Mouse (Mus musculus) fibroblast of lung, adult 2 months (primary cell): Measurements from ENCODE around the gene Mfap4.

Experiments used
- DNase-seq: peaks from one replicate; pipeline ENCODE4 v3.0.0-alpha.2; 2011; ENCODE audit warnings: low read depth

Gene Mfap4

DNA sequence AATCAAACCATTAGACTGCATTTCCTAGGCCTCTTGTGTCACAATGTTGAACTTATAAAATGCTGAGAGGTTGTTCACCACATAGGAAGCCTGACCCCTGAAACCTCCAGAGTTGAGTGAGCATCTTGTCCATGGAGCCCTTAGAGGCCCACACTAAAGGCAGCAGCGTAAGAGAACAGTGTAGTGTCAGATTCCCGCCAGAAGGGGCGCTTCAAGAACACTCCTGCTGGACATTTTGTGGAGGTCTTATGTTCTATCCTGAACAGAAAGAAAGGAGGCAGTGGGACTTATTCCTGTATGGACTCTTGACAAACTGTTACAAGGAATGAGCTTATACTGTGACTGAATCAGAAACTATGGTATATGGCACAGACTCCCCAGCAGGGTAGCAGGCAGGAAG, 29.7 kb downstream of the Mfap4 start:
- no peak for DNase-seq

- DNase-seq, result no peak
These were observed 32.7 kb downstream of the Mfap4 start for GRCm38 (mm10) chr11:61517971-61518370.

DNA sequence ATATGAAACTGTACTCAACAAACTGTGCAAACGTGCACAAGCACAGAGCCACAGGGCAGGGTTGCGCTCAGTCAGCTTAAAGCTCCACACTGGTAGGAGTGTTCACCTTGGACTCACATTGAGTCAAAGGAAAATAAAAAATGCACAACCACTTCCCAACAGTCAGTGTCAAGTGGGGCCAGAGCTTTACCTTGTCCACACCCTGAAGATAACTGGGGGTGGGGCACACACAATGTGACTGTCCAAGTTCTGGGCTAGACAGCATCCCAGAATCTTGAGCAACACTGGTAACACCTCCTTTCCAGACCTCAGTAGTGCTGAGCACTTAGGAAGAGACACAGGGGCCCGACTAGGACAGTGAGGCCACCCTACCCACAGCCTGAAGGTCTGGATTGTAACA, 33.6 kb downstream of the Mfap4 start:
- DNase-seq, result no peak

GRCm38 (mm10) chr11:61519484-61520107, 34.4 kb downstream of the Mfap4 start:
- no peak for DNase-seq

DNA sequence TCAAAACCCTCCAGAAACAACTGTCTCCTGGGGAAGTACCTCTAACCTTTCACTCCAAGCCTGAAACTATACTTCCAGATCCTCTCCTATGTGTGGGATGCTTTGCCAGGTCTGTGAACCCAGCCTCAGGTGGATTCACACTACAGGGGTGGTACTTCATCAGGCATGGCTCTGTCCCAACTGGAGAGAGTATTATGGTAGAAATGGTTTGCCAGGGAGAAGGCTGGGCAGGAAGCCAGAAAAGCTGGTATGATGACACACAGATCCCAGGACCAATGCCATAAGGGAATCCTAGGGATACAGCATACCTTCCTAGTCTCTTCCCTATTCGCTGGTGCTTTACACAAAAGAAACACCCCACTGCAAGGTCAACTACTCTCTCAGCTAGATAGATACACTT, 41.6 kb downstream of the Mfap4 start:
- DNase-seq, result no peak

GRCm38 (mm10) chr11:61529268-61529713, 44.1 kb downstream of the Mfap4 start:
- no peak for DNase-seq

DNA sequence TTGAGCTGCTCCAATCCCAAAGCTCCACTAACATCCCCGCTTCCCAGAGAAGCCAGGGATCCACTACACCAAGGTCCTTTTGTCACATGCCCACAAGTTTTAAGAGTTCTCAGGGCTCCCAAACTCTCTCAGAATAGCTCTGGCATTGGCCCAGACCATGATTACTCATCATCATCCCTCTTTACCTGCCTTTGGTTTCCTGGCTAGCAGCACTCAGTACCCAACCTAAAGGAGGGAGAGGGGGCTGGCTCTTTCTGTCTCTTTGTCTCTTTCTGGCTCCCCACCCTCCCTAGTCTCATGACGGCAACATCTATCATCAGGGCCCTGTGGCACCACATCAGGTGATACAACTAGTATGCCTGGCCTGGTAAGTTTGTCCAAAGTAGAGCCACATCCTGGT, 47.6 kb downstream of the Mfap4 start:
- DNase-seq, result no peak

DNA sequence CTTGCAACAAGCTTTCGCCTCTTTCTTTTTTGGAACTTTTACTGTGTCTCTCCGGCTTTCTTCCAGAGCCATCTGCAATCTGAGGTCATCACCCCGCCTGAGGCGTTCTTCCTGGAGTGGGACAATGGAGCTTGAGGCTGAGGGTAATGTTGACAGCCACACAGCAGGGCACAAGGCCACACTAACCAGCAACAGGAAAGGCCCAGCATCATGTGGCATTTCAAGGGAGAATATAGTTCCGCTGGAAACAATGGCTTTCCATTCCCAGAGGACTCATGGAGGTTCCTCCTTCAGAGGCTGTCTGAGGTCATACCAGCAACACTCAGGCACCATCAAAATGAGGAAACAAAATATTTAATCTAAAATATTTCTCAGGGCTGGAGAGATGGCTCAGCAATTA, 48.3 kb downstream of the Mfap4 start:
- DNase-seq, result no peak

DNA sequence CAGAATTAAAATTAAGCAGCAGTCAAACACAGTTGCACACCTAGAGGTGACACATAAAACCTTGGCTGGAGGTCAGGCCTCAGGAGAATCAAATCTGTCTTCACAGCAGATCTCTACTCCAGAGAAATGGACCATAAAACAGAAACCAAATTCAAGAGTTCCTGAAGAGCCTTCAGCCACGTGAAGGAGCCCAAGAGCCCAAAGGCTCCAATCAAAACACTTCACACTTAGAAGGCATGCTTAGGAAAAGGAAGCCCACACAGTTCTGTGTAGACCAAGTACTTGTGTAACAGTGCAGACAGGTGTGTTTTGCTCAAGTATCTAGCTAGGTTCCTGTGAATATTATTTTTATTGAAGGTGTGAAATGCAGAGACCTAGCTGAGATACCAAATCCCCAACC, 50.3 kb downstream of the Mfap4 start:
- DNase-seq, result no peak

GRCm38 (mm10) chr11:61536952-61537351, 51.7 kb downstream of the Mfap4 start:
- DNase-seq, result no peak

GRCm38 (mm10) chr11:61537362-61537761, 52.1 kb downstream of the Mfap4 start:
- DNase-seq, result no peak
